8 mouse cellular contexts compared by ENCODE assay signal in the genomic region with DNA sequence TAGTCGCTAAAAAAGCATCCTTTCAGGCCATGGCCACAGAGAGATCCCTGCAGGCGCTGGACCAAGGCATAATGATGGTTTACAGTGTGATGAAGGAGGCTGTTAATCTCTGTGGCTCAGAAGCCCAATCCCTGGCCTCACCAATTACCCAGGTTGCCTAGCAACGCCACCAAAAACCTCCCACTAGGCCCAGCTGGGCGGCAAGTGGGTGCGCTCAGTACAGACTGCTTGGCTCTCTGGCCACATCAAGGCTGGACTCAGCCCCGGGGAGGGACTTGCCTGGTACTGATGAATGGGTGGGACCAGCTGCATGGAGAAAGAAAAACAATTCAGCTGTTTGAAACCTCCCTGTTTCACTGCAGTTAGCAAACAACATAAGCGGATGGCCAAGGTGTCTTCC. TPM values are rescaled to one million over a fixed set of nuclear protein-coding genes. Genes with fewer than 3 reads are reported as not detected.
A peak's percentile ranks its signal among the peaks of the same experiment; 100 is the strongest.
DNase-seq lines count a peak whose midpoint lies in the region; ATAC-seq and TF ChIP-seq lines count a peak whose summit lies in the region.

No protein-coding gene starts in this region.

- TF ChIP-seq POLR2A in lung, adult 2 months (IDR thresholded peaks at IDR 0.05; ENCODE audit: borderline replicate concordance, extremely low read depth, low read depth, low read length): no peak

- TF ChIP-seq CTCF in liver, postnatal 0 days (IDR thresholded peaks at IDR 0.05; ENCODE audit: low read depth): no peak
- no peak for TF ChIP-seq CTCF in lung, adult 2 months (IDR thresholded peaks at IDR 0.05; ENCODE audit: insufficient read depth, low read length)

- H3K27me3 ChIP-seq in neural tube, embryonic 12.5 days (replicated peaks): no peaks in the 10 kb centered on the region
- no peaks in the 10 kb centered on the region for H3K27me3 ChIP-seq in liver, postnatal 0 days (ENCODE audit: insufficient read depth, low read length)
- no peaks in the 10 kb centered on the region for H3K27me3 ChIP-seq in intestine, embryonic 15.5 days (replicated peaks)

- peak; percentile 92 for ATAC-seq in neural tube, embryonic 12.5 days (ENCODE audit: low FRiP score, low read depth)
- no peak for ATAC-seq in liver, postnatal 0 days
- ATAC-seq in granulocyte monocyte progenitor cell, adult 5-6 weeks (replicated peaks; ENCODE audit: poor library complexity, severe bottlenecking): no peak
- no peak for ATAC-seq in intestine, embryonic 15.5 days

- peak overlapping the region; percentile 11; the same call in 1 of the 2 replicates for H3K27ac ChIP-seq in neural tube, embryonic 12.5 days
- H3K27ac ChIP-seq in liver, postnatal 0 days (ENCODE audit: low read depth): no peak overlapping the region
- no peak overlapping the region for H3K27ac ChIP-seq in intestine, embryonic 15.5 days

- H3K9ac ChIP-seq in neural tube, embryonic 12.5 days: no peak overlapping the region
- no peak overlapping the region for H3K9ac ChIP-seq in liver, postnatal 0 days (replicated peaks)
- H3K9ac ChIP-seq in intestine, embryonic 15.5 days: no peak overlapping the region

- H3K36me3 ChIP-seq in neural tube, embryonic 12.5 days: no peaks in the 10 kb centered on the region
- H3K36me3 ChIP-seq in liver, postnatal 0 days (replicated peaks; ENCODE audit: insufficient read depth, low read length): no peaks in the 10 kb centered on the region
- H3K36me3 ChIP-seq in intestine, embryonic 15.5 days: no peaks in the 10 kb centered on the region

- 15% methylated on average over 7 of the region's 7 CpGs for WGBS in neural tube, embryonic 12.5 days
- WGBS in liver, postnatal 0 days (ENCODE audit: insufficient replicate concordance): 68% methylated on average over 7 of the region's 7 CpGs
- 47% methylated on average over 7 of the region's 7 CpGs for WGBS in intestine, embryonic 15.5 days
- WGBS in lung, adult 2 months: 66% methylated on average over 7 of the region's 7 CpGs

- peak; percentile 44 for DNase-seq in cerebellum, adult 9-11 months
- peak; percentile 46 for DNase-seq in forelimb bud, embryonic 11.5 days (ENCODE audit: low read depth, low spot score)
- peak; percentile 58 to 72 for DNase-seq in left cerebral cortex, adult 18-20 months (ENCODE audit: low spot score in 2 of 2)
- DNase-seq in liver, postnatal 0 days: no peak
- no peak for DNase-seq in lung, adult 2 months

- H3K4me3 ChIP-seq in neural tube, embryonic 12.5 days: no peak overlapping the region
- H3K4me3 ChIP-seq in liver, postnatal 0 days (ENCODE audit: low read depth, low read length): no peak overlapping the region
- no peak overlapping the region for H3K4me3 ChIP-seq in intestine, embryonic 15.5 days (replicated peaks)
- H3K4me3 ChIP-seq in lung, adult 2 months (replicated peaks; ENCODE audit: extremely low read depth, low read depth, low read length): no peak overlapping the region

- peaks cover 10% of the 10 kb centered on the region; the same call in 1 of the 2 replicates for H3K4me1 ChIP-seq in neural tube, embryonic 12.5 days
- no peaks in the 10 kb centered on the region for H3K4me1 ChIP-seq in liver, postnatal 0 days (ENCODE audit: insufficient read depth)
- H3K4me1 ChIP-seq in intestine, embryonic 15.5 days (replicated peaks): no peaks in the 10 kb centered on the region
- H3K4me1 ChIP-seq in lung, adult 2 months (ENCODE audit: control insufficient read depth, insufficient read depth, low read length): no peaks in the 10 kb centered on the region

- no peaks in the 10 kb centered on the region for H3K9me3 ChIP-seq in neural tube, embryonic 12.5 days
- no peaks in the 10 kb centered on the region for H3K9me3 ChIP-seq in liver, postnatal 0 days (ENCODE audit: low read length)
- no peaks in the 10 kb centered on the region for H3K9me3 ChIP-seq in intestine, embryonic 15.5 days

- TF ChIP-seq EP300 in liver, postnatal 0 days (IDR thresholded peaks at IDR 0.05; ENCODE audit: low read depth): no peak

- no peak overlapping the region for H3K4me2 ChIP-seq in neural tube, embryonic 12.5 days (replicated peaks)
- no peak overlapping the region for H3K4me2 ChIP-seq in liver, postnatal 0 days (ENCODE audit: low read depth, low read length)
- no peak overlapping the region for H3K4me2 ChIP-seq in intestine, embryonic 15.5 days (replicated peaks)

RNA-seq across cellular contexts. Expression of a gene that starts 10.2 kb away (rescaled TPM):
- total RNA-seq in left cerebral cortex, adult 18-20 months (2021): under 1 TPM in 1 of 2 experiments, not detected in 1; 0.40 TPM
- polyA plus RNA-seq in neural tube, embryonic 12.5 days (2016; fragmentation: Nextera tagmentation; extraction: Ambion mirVana): 0.45 and 1.2 TPM in 2 replicates
- polyA plus RNA-seq in liver, postnatal 0 days (2015; fragmentation: Nextera tagmentation; extraction: Ambion mirVana): not detected in 2 replicates
- not detected in 2 replicates for total RNA-seq in granulocyte monocyte progenitor cell, adult 5-6 weeks (2014; fragmentation: Nextera tagmentation)
- total RNA-seq in granulocyte monocyte progenitor cell, adult 5-6 weeks (2017): not detected in 2 replicates
- 2.9 TPM in 2 replicates for polyA plus RNA-seq in intestine, embryonic 15.5 days (2015; fragmentation: Nextera tagmentation; extraction: Ambion mirVana)
- 0.29 and 0.66 TPM in 2 replicates for polyA plus RNA-seq in lung, adult 2 months (2012; rRNA removed)

RNA-seq across cellular contexts. Expression of a gene that starts 47.7 kb away (rescaled TPM):
- total RNA-seq in left cerebral cortex, adult 18-20 months (2021): 10 to 100 TPM; 60.7 to 66.4 TPM
- polyA plus RNA-seq in neural tube, embryonic 12.5 days (2016; fragmentation: Nextera tagmentation; extraction: Ambion mirVana): 89.7 and 91.8 TPM in 2 replicates
- 21.2 and 22.7 TPM in 2 replicates for polyA plus RNA-seq in liver, postnatal 0 days (2015; fragmentation: Nextera tagmentation; extraction: Ambion mirVana)
- total RNA-seq in granulocyte monocyte progenitor cell, adult 5-6 weeks (2014; fragmentation: Nextera tagmentation): 30.1 and 45.7 TPM in 2 replicates
- 23.3 and 35.2 TPM in 2 replicates for total RNA-seq in granulocyte monocyte progenitor cell, adult 5-6 weeks (2017)
- 40.6 and 45.4 TPM in 2 replicates for polyA plus RNA-seq in intestine, embryonic 15.5 days (2015; fragmentation: Nextera tagmentation; extraction: Ambion mirVana)
- polyA plus RNA-seq in lung, adult 2 months (2012; rRNA removed): 23.6 and 27.8 TPM in 2 replicates

Comparison
In these comparisons a context has a peak if more than half of its experiments do, and no peak if none do; other contexts are left out.
1. DNase-seq: peak in cerebellum, adult 9-11 months (single experiment), forelimb bud, embryonic 11.5 days (single experiment) and left cerebral cortex, adult 18-20 months (2 of 2); none in liver, postnatal 0 days (single experiment) and lung, adult 2 months (single experiment).